Mouse (Mus musculus): Measurements from ENCODE around the gene Shbg. TPM values are rescaled to one million over a fixed set of nuclear protein-coding genes. Genes with fewer than 3 reads are reported as not detected.

The Shbg gene
- total and polyA plus RNA-seq, 2 experiments from 2014 or later = not detected

GRCm38 (mm10) chr11:69662213-69662966 lies 44.7 kb upstream of the Shbg start, which contains the start of gene Mpdu1:
Gene Mpdu1, minus strand, starts transcription at chr11:69662642.
- H3K4me3 ChIP-seq (ENCODE audit: low read depth, low read length) = peak within 1 kb of the TSS; percentile 55
- DNase-seq (peak; percentile 99), ATAC-seq (peak; percentile 97)
- WGBS = 1% methylated on average over 48 of the region's 48 CpGs
- no peaks in the 10 kb centered on the region for H3K9me3 ChIP-seq (ENCODE audit: low read length)
- peaks cover 4% of the 10 kb centered on the region for H3K4me1 ChIP-seq (ENCODE audit: insufficient read depth)
- peaks cover 52% of the 10 kb centered on the region for H3K36me3 ChIP-seq (ENCODE audit: insufficient read depth)
- TF ChIP-seq CTCF (IDR thresholded peaks at IDR 0.05; ENCODE audit: low read depth) = peak; percentile 71
- H3K27me3 ChIP-seq (ENCODE audit: insufficient read depth, low read length) = no peaks in the 10 kb centered on the region
- H3K9ac ChIP-seq = peak within 1 kb of the TSS; percentile 70
- H3K27ac ChIP-seq (ENCODE audit: low read depth, low read length) = peak within 1 kb of the TSS; percentile 97
- H3K4me2 ChIP-seq (ENCODE audit: low read depth) = peak within 1 kb of the TSS; percentile 48

GRCm38 (mm10) chr11:69661221-69661881 lies 43.6 kb upstream of the Shbg start:
- DNase-seq (no peak), ATAC-seq (no peak)
- Histone ChIP-seq H3K4me3 (ENCODE audit: low read depth, low read length) (peak overlapping the region; percentile 55), H3K4me1 (ENCODE audit: insufficient read depth) (peaks cover 4% of the 10 kb centered on the region), H3K27me3 (ENCODE audit: insufficient read depth, low read length) (no peaks in the 10 kb centered on the region), H3K36me3 (ENCODE audit: insufficient read depth) (peaks cover 53% of the 10 kb centered on the region), H3K27ac (ENCODE audit: low read depth, low read length) (no peak overlapping the region), H3K9me3 (ENCODE audit: low read length) (no peaks in the 10 kb centered on the region), H3K4me2 (ENCODE audit: low read depth) (peak overlapping the region; percentile 48), H3K9ac (0 out of 2 replicates have a peak overlapping the region, but pooled peaks have one; percentile 70)
- WGBS = 66% methylated on average over 3 of the region's 3 CpGs
- no peak for TF ChIP-seq CTCF (IDR thresholded peaks at IDR 0.05; ENCODE audit: low read depth)

GRCm38 (mm10) chr11:69657462-69657881 lies 39.8 kb upstream of the Shbg start:
- 85% methylated on average over 15 of the region's 15 CpGs for WGBS
- H3K4me1 ChIP-seq (ENCODE audit: insufficient read depth) = peaks cover 4% of the 10 kb centered on the region; the same call in 1 of the 2 replicates
- H3K9me3 ChIP-seq (ENCODE audit: low read length) = no peaks in the 10 kb centered on the region
- no peak for DNase-seq
- H3K27me3 ChIP-seq (ENCODE audit: insufficient read depth, low read length) = no peaks in the 10 kb centered on the region
- no peak for TF ChIP-seq CTCF (IDR thresholded peaks at IDR 0.05; ENCODE audit: low read depth)
- ATAC-seq = no peak
- no peak overlapping the region for H3K9ac ChIP-seq
- H3K27ac ChIP-seq (ENCODE audit: low read depth, low read length) = no peak overlapping the region
- no peak overlapping the region for H3K4me2 ChIP-seq (ENCODE audit: low read depth)
- no peak overlapping the region for H3K4me3 ChIP-seq (ENCODE audit: low read depth, low read length)
- peaks cover 45% of the 10 kb centered on the region for H3K36me3 ChIP-seq (ENCODE audit: insufficient read depth)

- Histone ChIP-seq H3K9ac (no peak overlapping the region), H3K36me3 (ENCODE audit: insufficient read depth) (peaks cover 51% of the 10 kb centered on the region), H3K9me3 (ENCODE audit: low read length) (no peaks in the 10 kb centered on the region), H3K27me3 (ENCODE audit: insufficient read depth, low read length) (no peaks in the 10 kb centered on the region), H3K4me3 (ENCODE audit: low read depth, low read length) (no peak overlapping the region), H3K4me1 (ENCODE audit: insufficient read depth) (peaks cover 4% of the 10 kb centered on the region; the same call in 1 of the 2 replicates), H3K4me2 (ENCODE audit: low read depth) (no peak overlapping the region), H3K27ac (ENCODE audit: low read depth, low read length) (no peak overlapping the region)
- WGBS = 80% methylated on average over 10 of the region's 10 CpGs
- ATAC-seq (peak; percentile 46; the same call in 1 of the 2 replicates), DNase-seq (peak; percentile 83)
- TF ChIP-seq CTCF (IDR thresholded peaks at IDR 0.05; ENCODE audit: low read depth) = peak; percentile 83
Observed at GRCm38 (mm10) chr11:69656617-69657461, 39.1 kb upstream of the Shbg start.

- ATAC-seq = no peak
- no peaks in the 10 kb centered on the region for H3K4me1 ChIP-seq (ENCODE audit: insufficient read depth)
- no peak overlapping the region for H3K4me3 ChIP-seq (ENCODE audit: low read depth, low read length)
- H3K4me2 ChIP-seq (ENCODE audit: low read depth) = no peak overlapping the region
- peaks cover 59% of the 10 kb centered on the region for H3K36me3 ChIP-seq (ENCODE audit: insufficient read depth)
- WGBS = 83% methylated on average over 5 of the region's 5 CpGs
- no peaks in the 10 kb centered on the region for H3K9me3 ChIP-seq (ENCODE audit: low read length)
- H3K27ac ChIP-seq (ENCODE audit: low read depth, low read length) = no peak overlapping the region
- TF ChIP-seq CTCF (IDR thresholded peaks at IDR 0.05; ENCODE audit: low read depth) = no peak
- no peaks in the 10 kb centered on the region for H3K27me3 ChIP-seq (ENCODE audit: insufficient read depth, low read length)
- H3K9ac ChIP-seq = no peak overlapping the region
- no peak for DNase-seq
Observed at GRCm38 (mm10) chr11:69656065-69656455, 38.4 kb upstream of the Shbg start.

GRCm38 (mm10) chr11:69655264-69656064 lies 37.8 kb upstream of the Shbg start, which contains the start of gene Sox15:
Gene Sox15, plus strand, starts transcription at chr11:69655314.
- no peaks in the 10 kb centered on the region for H3K9me3 ChIP-seq (ENCODE audit: low read length)
- H3K27me3 ChIP-seq (ENCODE audit: insufficient read depth, low read length) = no peaks in the 10 kb centered on the region
- no peak within 1 kb of the TSS for H3K4me3 ChIP-seq (ENCODE audit: low read depth, low read length)
- H3K4me1 ChIP-seq (ENCODE audit: insufficient read depth) = no peaks in the 10 kb centered on the region
- WGBS = 22% methylated on average over 34 of the region's 34 CpGs
- TF ChIP-seq CTCF (IDR thresholded peaks at IDR 0.05; ENCODE audit: low read depth) = peak; percentile 84
- no peak within 1 kb of the TSS for H3K27ac ChIP-seq (ENCODE audit: low read depth, low read length)
- H3K9ac ChIP-seq = no peak within 1 kb of the TSS; the same call in 1 of the 2 replicates
- ATAC-seq (peak; percentile 80), DNase-seq (peak; percentile 86)
- no peak within 1 kb of the TSS for H3K4me2 ChIP-seq (ENCODE audit: low read depth)
- peaks cover 65% of the 10 kb centered on the region for H3K36me3 ChIP-seq (ENCODE audit: insufficient read depth)

Data from forebrain, postnatal 0 days (tissue).